Mouse (Mus musculus) gastrocnemius, postnatal 14 days (tissue): ENCODE measurements around the gene Gm28043. TPM values are rescaled to one million over a fixed set of nuclear protein-coding genes. Genes with fewer than 3 reads are reported as not detected.

Experiments
- DNase-seq: peaks from one replicate; pipeline ENCODE4 v3.0.0; 2021; ENCODE audit warnings: mixed read lengths
- intact Hi-C: fragments of 180-260 bp; cut with DNase I; formaldehyde crosslinking; loops from one replicate; pipeline ENCODE4 v1.15.1; 2025; ENCODE audit warnings: low total_unique reads
- total RNA-seq, 2 experiments: library from RNA; stranded (reverse); gene quantifications; 2 replicates each; pipeline ENCODE4 v1.2.3; 2021

Gene Gm28043
- total RNA-seq, 2 experiments from 2014 or later = 0.68 to 0.86 TPM

DNA sequence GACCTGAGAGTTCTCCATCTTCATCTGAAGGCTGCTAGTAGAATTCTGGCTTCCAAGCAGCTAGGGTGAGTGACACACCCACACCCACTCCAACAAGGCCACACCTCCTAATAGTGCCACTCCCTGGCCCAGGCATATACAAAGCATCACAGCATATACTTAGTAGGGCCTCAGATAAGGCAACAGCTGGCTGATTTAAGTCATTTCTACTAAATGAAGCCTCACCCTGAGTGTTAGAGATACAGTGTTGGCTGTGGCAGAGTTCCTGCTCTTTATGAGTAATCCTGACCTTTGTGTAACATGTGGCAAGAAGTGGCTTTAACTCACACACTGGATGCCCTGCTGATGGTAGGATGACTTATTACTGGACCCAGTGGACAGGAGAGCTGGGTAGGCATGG, 55.3 kb downstream of the Gm28043 start:
- intact Hi-C loops = loop anchor here (10.0 kb wide), 1 partner anchor 55 kb away; the partner anchor contains the start of genes Gm28043 and Rnf8
- no peak for DNase-seq

DNA sequence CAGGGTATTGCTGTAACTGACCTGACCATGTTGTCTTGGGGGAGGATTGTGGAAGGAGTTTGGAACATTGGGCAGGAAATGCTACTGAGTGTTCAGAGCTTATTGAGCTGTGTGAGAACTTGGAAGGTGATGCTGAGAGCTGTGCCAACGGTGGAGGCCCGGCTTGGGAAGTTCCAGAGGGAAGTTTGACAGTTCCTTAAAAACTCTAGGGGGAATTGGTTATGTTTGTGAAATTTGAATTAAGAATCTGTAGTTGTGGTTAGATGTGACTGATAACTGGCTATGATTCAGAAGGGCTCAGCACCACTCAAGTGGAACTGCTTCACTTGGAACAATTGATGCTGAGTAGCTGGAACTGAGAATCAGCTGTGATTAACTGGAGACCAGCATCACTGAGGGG, 56.3 kb downstream of the Gm28043 start:
- intact Hi-C loops = no loop called here
- DNase-seq = no peak

DNA sequence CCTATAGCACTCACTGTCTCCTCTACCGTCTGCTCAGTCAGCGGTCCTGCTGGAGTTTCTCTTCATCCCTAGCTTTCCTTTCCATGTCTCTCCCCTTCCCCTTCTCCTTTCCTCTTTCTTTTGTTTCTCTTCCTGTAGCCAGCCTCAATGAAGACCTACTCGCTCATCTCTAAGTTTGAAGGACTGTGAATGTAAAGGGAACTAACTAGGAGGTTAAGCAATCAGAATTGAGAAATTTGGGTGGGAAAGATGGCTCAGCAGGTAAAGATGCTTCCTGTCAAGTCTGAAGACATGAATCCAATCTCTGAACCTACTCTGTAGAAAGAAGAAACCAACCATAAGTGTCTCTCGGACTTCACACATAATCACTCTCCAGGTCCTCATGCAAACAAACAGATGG, 58.6 kb downstream of the Gm28043 start:
- intact Hi-C loops = no loop called here
- DNase-seq = no peak

DNA sequence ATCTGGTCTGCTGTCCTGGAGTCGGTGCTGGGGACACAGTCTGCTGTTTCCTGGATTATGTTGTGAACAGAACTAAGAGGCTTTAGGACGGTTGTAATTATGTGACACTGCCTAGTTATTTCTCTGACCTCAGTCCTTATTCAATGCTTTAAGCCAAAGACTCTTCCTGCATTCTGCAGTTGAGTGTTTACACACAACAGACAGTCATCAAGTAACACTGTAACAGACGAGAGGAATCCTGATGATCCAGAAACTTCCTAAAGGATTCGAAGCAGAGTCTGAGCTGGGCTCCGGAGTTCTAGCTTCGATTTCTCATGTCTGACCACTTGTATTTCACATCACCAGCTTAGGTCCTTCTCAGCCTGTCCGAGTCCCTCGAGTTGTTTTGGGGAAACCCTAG, 63.9 kb downstream of the Gm28043 start:
- intact Hi-C loops = no loop called here
- no peak for DNase-seq

DNA sequence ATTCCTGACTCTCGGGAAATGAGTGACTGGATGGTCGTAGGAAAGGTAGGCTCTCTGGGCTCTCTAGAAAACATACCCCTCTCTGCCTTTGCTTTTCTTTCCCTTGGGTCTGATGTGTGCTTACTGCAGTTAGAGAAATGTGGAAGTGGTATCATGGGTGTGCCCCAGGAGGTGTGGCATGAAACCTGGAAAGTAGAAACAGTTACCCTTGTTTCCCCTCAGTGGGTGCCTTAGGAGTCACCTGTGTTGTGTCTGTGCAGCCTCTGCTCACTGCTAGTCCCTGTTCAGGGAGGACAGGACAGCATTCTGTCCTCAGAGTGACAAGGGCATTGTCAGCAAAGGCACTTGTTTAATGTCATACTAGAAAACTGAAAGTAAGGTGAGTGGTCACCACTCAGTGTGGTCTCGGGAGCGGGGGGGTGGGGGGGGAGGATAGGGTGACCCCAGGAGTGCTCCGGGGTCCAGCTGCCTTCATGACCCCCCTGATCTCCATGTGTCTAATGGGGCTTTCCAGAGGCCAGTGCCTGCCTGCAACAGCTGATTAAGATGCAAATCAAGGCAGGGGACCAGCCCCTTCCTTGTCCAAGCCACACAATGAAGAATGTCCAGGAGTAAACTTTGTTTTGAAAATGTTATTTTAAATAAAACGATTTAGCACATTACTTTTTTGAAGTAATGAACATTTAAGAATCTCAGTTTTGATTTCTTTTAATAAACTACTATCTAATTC, 64.5 kb downstream of the Gm28043 start:
- intact Hi-C loops = no loop called here
- DNase-seq = no peak

DNA sequence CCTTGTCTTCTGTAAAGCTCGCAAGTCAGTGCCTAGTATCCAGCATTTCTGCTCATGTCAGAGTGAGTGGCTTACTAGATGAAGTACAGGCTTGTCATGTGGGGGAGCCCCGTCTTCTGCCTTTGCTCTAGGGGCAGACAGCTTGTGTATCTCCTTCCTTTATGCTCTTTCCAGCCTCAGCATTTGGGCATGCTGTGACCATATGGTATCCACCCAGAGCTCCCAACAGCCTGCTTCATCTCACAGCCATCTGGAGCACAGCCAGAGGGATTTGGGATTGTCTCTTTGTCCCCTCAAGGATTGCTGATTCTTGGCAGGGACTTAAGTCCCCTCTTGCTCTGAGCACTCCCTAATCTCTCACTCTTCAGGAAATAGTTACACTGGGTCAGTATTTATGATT, 65.5 kb downstream of the Gm28043 start:
- intact Hi-C loops = no loop called here
- no peak for DNase-seq

DNA sequence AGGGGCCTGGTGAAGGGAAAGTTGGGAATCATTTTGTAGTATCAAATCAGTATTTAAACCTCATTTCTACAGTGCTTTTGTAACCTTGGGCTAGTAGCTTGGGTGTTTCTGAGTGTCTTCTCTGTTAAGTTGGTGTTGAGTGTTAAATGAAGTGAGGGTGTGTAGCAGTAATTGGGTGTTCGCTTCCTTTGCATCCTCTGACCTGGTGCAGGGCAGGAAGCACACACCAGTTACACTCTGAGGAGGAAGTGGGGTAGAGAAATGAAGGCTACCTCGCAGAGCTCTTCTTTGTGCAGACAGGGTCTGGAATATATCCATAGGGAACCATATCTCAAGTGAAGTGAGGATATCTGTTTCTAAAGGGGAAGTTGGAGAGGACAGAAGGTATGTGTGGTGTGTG, 66.2 kb downstream of the Gm28043 start:
- intact Hi-C loops = no loop called here
- no peak for DNase-seq

DNA sequence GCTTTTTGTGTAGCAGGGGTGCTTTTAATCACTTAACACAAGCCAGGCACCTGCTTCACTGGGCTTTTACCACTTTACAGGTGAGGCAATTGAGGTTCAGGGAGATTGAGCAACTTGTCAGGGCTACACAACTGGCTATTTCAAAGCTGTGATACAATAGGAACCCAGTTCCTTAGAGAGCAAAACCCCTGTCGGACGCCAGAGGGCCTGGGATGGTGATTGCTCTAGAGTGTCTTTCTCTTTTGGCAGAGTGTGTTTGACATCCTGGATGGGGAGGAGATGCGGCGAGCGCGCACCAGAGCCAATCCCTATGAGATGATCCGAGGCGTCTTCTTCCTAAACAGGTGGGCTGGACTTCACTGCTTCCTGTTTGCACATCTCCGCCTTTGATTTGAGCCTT, 67.0 kb downstream of the Gm28043 start:
- DNase-seq = no peak
- intact Hi-C loops = no loop called here

DNA sequence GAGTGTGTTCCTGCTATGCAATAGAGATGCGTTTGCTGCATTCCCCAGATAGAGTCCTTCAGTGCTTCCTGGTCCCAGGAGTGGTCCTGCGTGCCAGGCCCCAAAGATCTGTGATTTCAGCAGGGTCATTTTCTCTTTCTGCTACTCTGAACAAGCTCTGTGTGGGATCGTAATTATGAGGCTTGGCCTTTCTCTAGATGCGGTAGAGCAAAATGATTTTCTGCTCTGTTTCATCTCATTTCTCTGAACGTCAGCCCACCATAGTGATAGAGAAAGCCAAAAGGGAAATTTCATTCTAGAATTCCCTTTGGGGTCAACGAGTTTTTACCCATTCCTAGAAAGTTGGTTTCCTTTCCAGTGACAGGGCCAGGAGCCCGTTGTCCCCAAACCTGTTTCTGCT, 67.6 kb downstream of the Gm28043 start:
- no peak for DNase-seq
- intact Hi-C loops = no loop called here

DNA sequence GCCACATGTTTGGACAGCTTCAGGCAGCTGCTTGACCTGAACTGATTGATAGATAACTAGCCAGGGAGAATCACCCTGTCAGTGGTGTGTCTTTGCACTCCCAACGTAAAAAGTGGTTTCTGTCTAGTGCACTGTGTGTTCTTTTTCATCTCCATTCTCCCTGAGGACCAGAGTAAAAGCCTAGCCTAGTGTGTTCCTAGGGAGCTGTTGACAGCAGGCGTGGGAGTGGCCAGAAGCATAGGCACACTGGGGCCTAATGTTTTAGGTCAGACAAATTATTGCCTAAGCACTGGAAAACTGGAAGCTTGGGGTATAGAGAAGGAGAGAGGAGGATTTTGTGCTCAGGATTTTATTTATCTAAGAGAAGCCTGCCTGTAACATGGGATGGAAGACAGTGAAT, 68.5 kb downstream of the Gm28043 start:
- no peak for DNase-seq
- intact Hi-C loops = no loop called here

DNA sequence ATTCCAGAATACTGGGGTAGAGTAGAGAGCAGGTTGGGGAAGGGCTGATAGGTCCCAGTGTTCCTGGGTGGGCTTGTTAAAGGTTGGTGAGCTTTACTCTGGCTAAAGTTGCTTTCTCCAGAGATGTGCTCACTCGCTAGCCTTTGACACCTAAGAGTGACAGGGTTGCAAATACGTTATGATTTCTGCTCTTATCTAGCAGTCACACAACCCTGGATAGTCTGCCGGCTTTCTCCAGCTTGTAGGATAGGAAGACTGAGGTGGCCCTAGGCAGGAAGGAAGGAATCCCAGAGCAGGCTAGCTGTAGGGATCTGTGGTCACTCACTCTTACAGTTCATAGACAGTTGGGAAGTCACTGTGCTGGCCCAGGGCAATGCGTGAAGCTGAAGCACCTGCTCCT, 69.6 kb downstream of the Gm28043 start:
- no peak for DNase-seq

DNA sequence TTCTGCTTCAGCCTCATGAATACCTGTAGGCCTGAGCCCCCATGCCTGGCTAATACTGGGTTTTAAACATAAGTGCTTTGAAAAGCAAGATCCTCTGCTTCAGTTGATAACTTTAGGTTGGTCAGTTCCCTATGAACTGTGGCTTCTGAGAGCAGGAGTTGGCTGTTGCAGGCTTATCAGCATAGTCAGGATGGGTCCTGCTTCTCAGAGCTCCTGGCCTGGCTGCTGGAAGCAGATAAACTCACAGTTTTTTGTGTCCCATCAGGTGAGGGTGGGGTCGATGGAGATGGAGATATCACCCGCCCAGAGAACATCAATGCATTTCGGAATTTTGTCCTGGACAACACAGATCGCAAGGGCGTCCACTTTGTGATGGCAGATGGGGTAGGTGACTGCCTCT, 72.1 kb downstream of the Gm28043 start:
- DNase-seq = no peak

More for the DNA sequence above, 69.6 kb downstream of the Gm28043 start:
- intact Hi-C loops = no loop called here

DNA sequence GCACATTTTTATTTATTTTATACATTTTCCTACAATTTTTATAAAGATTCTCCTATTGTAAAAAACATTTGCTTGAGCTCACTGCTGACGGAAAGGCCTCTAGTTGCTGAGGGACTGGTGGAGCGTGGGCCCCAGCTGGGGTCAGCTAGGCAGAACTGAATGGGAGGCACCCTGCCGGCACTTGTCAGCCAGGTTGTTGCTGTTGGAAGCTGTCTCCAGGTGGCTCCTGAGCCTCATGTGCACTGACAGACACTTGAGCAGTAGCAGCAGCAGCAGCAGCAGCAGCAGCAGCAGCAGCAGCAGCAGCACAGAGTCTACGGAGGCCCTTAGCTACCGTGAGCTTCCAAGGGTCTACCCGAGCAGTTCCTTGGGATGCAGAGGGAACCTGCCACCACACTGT, 72.7 kb downstream of the Gm28043 start:
- intact Hi-C loops = no loop called here
- no peak for DNase-seq

More for the DNA sequence above, 72.1 kb downstream of the Gm28043 start:
- intact Hi-C loops = no loop called here

DNA sequence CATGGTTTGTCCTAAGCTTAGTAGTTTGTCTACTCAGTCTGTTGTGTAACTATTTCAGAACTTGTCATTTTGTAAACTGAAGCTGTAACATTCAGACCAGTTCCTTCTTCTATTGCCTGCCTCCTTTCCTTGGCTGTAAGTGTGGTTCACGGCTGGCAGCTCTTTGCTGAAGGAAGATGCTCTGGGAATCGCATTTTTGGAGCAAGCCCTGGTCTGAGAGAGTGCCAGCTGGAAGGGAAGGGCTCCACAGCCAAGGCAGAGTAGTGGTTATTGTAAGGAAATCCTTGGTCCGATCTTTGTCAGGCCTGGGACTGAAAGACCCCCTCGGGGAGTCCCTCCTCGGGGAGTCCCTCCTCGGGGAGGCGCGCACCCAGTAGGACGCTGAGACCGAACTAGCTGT, 73.9 kb downstream of the Gm28043 start:
- intact Hi-C loops = no loop called here
- no peak for DNase-seq

DNA sequence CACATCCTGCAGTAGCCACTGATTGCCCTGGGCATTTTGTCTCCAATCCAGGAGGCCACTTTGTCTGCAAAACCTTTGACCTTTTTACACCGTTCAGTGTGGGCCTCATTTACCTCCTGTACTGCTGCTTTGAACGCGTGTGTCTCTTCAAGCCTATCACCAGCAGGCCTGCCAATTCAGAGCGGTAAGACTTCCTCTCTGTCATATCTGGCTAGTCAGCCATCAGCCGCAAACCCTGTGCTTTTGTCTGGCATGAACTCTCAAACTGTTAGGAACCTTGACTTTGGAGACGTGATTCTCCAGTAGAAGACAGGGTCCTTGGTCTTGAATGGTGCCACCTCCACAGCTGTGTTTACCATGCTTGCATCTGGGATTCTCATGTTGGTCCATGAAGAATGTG, 75.6 kb downstream of the Gm28043 start:
- intact Hi-C loops = no loop called here
- DNase-seq = no peak

DNA sequence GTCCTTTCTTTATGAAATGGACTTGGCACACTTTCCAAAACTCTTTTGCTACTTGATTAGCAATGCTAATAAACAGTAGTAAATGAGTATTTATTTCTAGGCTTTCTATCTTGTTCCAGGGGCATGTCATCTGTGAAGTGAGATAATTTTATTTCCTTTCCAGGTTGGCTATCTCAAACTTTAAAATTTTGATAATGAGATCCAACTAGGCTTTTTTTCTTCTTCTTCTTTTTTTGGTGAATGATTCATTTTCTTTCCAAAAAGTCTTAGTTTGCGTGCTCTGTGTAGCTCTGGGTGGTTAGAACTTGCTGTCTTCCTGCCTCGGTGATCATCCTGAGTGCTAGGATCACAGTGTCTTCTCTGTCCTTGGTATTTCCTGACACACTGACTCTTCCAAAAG, 78.2 kb downstream of the Gm28043 start:
- DNase-seq = no peak

DNA sequence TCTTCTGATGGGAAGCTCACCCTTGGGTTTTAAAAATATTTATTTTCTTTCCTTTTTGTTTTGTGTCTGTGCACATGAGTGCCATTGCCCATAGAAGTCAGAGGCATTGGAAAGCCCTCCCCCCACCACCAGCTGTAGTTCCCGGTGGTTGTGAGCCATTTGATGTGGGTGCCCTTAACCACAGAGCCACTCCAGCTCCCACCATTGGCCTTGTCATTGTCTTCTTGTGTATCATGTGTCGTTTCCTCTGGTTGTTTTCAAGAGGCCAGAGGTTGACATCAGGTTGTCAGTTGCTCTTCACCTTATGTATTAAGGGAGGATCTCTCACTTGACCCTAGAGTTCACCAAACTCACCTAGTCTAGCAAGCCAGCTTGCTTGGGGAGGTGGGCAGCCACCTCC, 78.9 kb downstream of the Gm28043 start:
- no peak for DNase-seq
- intact Hi-C loops = no loop called here

More for the DNA sequence above, 78.2 kb downstream of the Gm28043 start:
- intact Hi-C loops = no loop called here

DNA sequence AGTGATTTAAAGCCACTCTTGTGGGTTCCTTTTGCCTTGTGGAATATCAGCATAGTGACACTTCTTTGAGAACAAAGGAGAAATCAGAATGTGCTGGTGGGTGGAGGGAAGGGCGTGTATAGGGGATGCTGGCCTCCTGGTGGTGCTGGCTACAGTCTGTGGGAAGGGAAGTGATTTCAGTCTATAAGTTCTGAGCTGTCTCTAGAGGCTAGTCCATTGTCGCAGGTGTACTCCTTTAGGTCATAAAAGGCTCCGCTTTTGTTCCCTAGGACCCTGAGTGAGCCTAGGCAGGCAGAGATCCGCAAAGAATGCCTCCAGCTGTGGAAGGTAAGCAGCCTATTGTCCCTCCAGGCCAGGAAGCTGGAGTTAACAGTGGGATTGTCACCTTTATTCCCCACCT, 79.8 kb downstream of the Gm28043 start:
- no peak for DNase-seq
- intact Hi-C loops = no loop called here

DNA sequence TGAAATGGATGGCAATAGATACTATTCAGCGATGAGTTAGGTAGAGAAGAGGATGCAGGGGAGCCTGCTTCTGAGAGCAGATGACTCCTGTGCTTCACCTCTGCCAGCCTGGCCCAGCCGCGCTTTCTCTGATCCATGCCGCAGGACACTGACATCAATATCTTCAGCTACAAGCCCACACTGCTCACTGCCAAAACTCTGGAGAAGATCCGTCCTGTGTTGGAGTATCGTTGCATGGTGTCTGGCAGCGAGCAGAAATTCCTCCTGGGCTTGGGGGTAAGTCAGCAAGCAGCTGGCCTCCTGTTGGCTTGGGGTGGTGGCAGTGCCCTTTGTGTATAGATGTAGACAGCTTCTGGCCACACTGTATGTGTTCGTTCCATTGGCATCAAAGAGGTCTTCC, 82.3 kb downstream of the Gm28043 start:
- DNase-seq = peak; percentile 59
- intact Hi-C loops = no loop called here

DNA sequence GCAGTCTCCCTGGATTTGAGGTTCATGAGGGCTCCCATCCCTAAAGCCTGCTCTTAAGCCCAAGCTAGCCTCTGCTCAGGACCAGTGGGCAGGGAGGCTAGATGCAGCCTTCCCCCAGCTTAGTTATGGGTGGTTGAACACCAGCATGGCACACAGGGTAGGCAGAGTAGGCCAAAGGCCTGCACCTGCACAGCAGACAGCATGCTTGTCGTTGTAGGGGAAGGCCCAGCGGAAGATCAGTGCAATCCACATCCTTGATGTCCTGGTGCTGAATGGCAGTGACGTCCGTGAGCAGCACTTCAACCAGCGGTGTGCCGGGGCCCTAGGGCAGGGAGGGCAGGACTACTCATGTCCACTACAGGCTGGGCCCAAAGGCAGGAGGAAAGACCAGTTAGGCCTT, 83.7 kb downstream of the Gm28043 start:
- intact Hi-C loops = no loop called here
- DNase-seq = no peak

DNA sequence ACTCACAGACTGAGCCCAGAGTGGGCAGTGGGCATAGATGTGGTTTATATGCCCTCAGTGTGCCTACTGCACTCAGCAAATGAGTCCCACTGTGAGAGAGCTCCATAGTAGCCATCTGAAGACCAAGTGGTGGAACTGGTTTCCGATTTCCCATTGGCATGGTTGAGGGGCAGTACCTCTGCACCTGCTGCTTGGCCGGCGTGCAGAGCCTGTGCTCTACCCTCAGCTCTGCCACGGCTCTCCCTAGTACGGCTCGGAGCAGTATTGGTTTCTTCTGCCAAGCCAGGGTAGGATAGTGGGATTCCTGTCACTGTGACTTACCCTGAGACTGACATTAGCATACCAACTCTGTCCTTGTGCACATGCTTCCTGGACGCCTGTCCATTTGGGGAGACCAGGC, 85.9 kb downstream of the Gm28043 start:
- intact Hi-C loops = loop anchor here (5.0 kb wide), 1 partner anchor 72 kb away; no protein-coding TSS in a partner anchor
- peak; percentile 41 for DNase-seq
